In genomic region chr4:99111670-99112069, GRCm38 (mm10) we compare ENCODE assay signal across 32 mouse cellular contexts. TPM values are rescaled to one million over a fixed set of nuclear protein-coding genes. Genes with fewer than 3 reads are reported as not detected.
DNase-seq lines count a peak whose midpoint lies in the region; ATAC-seq and TF ChIP-seq lines count a peak whose summit lies in the region.
"Had no signal": no experiment of that assay in that cellular context is flagged by ENCODE, and none has a peak within 500 bp of the region (broad histone marks: within the 10 kb centered on the region; RNA-seq: fewer than 3 reads in every experiment).

No protein-coding gene starts in this region.

- no peak for TF ChIP-seq CTCF in kidney, postnatal 0 days (IDR thresholded peaks at IDR 0.05; ENCODE audit: low read depth)

- peaks cover 14% of the 10 kb centered on the region; the same call in 1 of the 2 replicates for H3K4me1 ChIP-seq in kidney, postnatal 0 days (replicated peaks; ENCODE audit: insufficient read depth, low read length)
- peaks cover 34% of the 10 kb centered on the region for H3K4me1 ChIP-seq in kidney, embryonic 16.5 days (ENCODE audit: insufficient read depth, low read length)

- H3K9ac ChIP-seq in kidney, postnatal 0 days (ENCODE audit: low read depth, low read length) = no peak overlapping the region
- H3K9ac ChIP-seq in kidney, embryonic 16.5 days (replicated peaks; ENCODE audit: low read length) = no peak overlapping the region
- H3K9ac ChIP-seq: embryonic facial prominence, embryonic 13.5 days; forebrain, embryonic 15.5 days; liver, embryonic 15.5 days; midbrain, embryonic 15.5 days; neural tube, embryonic 15.5 days; stomach, embryonic 15.5 days had no signal

- no peak for DNase-seq in frontal cortex, postnatal 36 days (ENCODE audit: low spot score in 2 of 2)
- DNase-seq in kidney, postnatal 0 days (ENCODE audit: low spot score) = no peak
- peak; percentile 42 for DNase-seq in lung, postnatal 36 days
- DNase-seq in left cerebral cortex, postnatal 4 days = no peak
- no peak for DNase-seq in gastrocnemius, postnatal 14 days
- DNase-seq: adrenal gland, postnatal 14 days; cerebellum, adult 11 months; cerebellum, adult 9-10 months; cerebellum, postnatal 36 days; gastrocnemius, postnatal 10 days; heart, adult 2 months; kidney, adult 2 months; kidney, postnatal 10 days; layer of hippocampus, adult 9-11 months; liver; retina, postnatal 1 day; right cerebral cortex, postnatal 14 days had no signal

- H3K27me3 ChIP-seq in kidney, postnatal 0 days (ENCODE audit: insufficient read depth, low read length) = no peaks in the 10 kb centered on the region
- H3K27me3 ChIP-seq in kidney, embryonic 16.5 days (ENCODE audit: insufficient read depth, low read length) = no peaks in the 10 kb centered on the region
- H3K27me3 ChIP-seq: CH12.LX; embryonic facial prominence, embryonic 13.5 days; forebrain, embryonic 15.5 days; liver, embryonic 15.5 days; midbrain, embryonic 15.5 days; neural tube, embryonic 15.5 days; Patski; stomach, embryonic 15.5 days had no signal

- no peaks in the 10 kb centered on the region for H3K9me3 ChIP-seq in kidney, postnatal 0 days (replicated peaks; ENCODE audit: low read length)
- no peaks in the 10 kb centered on the region for H3K9me3 ChIP-seq in kidney, embryonic 16.5 days (ENCODE audit: low read length)
- H3K9me3 ChIP-seq: embryonic facial prominence, embryonic 13.5 days; forebrain, embryonic 10.5 days; forebrain, embryonic 15.5 days; liver, embryonic 15.5 days; midbrain, embryonic 10.5 days; midbrain, embryonic 15.5 days; neural tube, embryonic 15.5 days; stomach, embryonic 15.5 days had no signal

- peak; percentile 50 for ATAC-seq in frontal cortex, adult (ENCODE audit: low TSS enrichment)
- ATAC-seq in kidney, postnatal 0 days (replicated peaks; ENCODE audit: low FRiP score, low read depth) = 0 out of 2 replicates have a peak, but pooled peaks have one; percentile 12
- ATAC-seq in kidney, embryonic 16.5 days (ENCODE audit: low FRiP score, low TSS enrichment) = no peak
- ATAC-seq in granulocyte monocyte progenitor cell, adult 5-6 weeks (replicated peaks; ENCODE audit: poor library complexity, severe bottlenecking) = peak; percentile 59
- ATAC-seq: forebrain, embryonic 15.5 days; hindbrain, embryonic 16.5 days; midbrain, embryonic 15.5 days; Patski had no signal

- H3K36me3 ChIP-seq in kidney, postnatal 0 days (ENCODE audit: insufficient read depth, low read length) = no peaks in the 10 kb centered on the region
- H3K36me3 ChIP-seq in kidney, embryonic 16.5 days (ENCODE audit: insufficient read depth, low read length) = no peaks in the 10 kb centered on the region
- H3K36me3 ChIP-seq: embryonic facial prominence, embryonic 13.5 days; forebrain, embryonic 15.5 days; liver, embryonic 15.5 days; midbrain, embryonic 15.5 days; neural tube, embryonic 15.5 days; stomach, embryonic 15.5 days had no signal

- 81% methylated on average over 3 of the region's 3 CpGs for WGBS in kidney, postnatal 0 days
- 83% methylated on average over 3 of the region's 3 CpGs for WGBS in kidney, embryonic 16.5 days

- no peak overlapping the region for H3K27ac ChIP-seq in kidney, postnatal 0 days
- H3K27ac ChIP-seq in kidney, embryonic 16.5 days (ENCODE audit: low read length) = no peak overlapping the region
- H3K27ac ChIP-seq: embryonic facial prominence, embryonic 13.5 days; forebrain, embryonic 10.5 days; forebrain, embryonic 15.5 days; heart, adult 2 months; liver, embryonic 15.5 days; macrophage; midbrain, embryonic 10.5 days; midbrain, embryonic 15.5 days; neural tube, embryonic 15.5 days; stomach, embryonic 15.5 days had no signal

- intact Hi-C loops in left cerebral cortex, postnatal 4 days (cut with DNase I) = loop anchor here (10.0 kb wide), 1 partner anchor 63 kb away; no protein-coding TSS in a partner anchor
- intact Hi-C loops in gastrocnemius, postnatal 14 days (cut with DNase I; ENCODE audit: low total_unique reads) = no loop called here

- no peak overlapping the region for H3K4me3 ChIP-seq in kidney, postnatal 0 days (replicated peaks; ENCODE audit: low read depth, low read length)
- H3K4me3 ChIP-seq in kidney, embryonic 16.5 days (ENCODE audit: low read length) = no peak overlapping the region
- H3K4me3 ChIP-seq: embryonic facial prominence, embryonic 13.5 days; forebrain, embryonic 10.5 days; forebrain, embryonic 15.5 days; heart, adult 2 months; liver, embryonic 15.5 days; midbrain, embryonic 10.5 days; midbrain, embryonic 15.5 days; neural tube, embryonic 15.5 days; stomach, embryonic 15.5 days had no signal

- H3K4me2 ChIP-seq in kidney, postnatal 0 days (ENCODE audit: low read length) = no peak overlapping the region
- H3K4me2 ChIP-seq in kidney, embryonic 16.5 days (replicated peaks; ENCODE audit: low read depth, low read length) = no peak overlapping the region
- H3K4me2 ChIP-seq: embryonic facial prominence, embryonic 13.5 days; forebrain, embryonic 15.5 days; liver, embryonic 15.5 days; midbrain, embryonic 15.5 days; neural tube, embryonic 15.5 days; stomach, embryonic 15.5 days had no signal

RNA-seq across cellular contexts. Expression of gene Dock7, which starts 9.0 kb away (rescaled TPM):
- polyA plus RNA-seq in kidney, postnatal 0 days (2015; fragmentation: Nextera tagmentation; extraction: Ambion mirVana) = 38.9 and 39.6 TPM in 2 replicates
- 50.3 and 63.0 TPM in 2 replicates for polyA plus RNA-seq in kidney, embryonic 16.5 days (2015; fragmentation: Nextera tagmentation; extraction: Ambion mirVana)
- 15.6 and 35.3 TPM in 2 replicates for total RNA-seq in granulocyte monocyte progenitor cell, adult 5-6 weeks (2014; fragmentation: Nextera tagmentation)
- total RNA-seq in granulocyte monocyte progenitor cell, adult 5-6 weeks (2017) = 18.4 and 26.2 TPM in 2 replicates
- total RNA-seq in left cerebral cortex, postnatal 4 days (2021) = 100 to 1,000 TPM; 120 to 140 TPM
- 10 to 100 TPM; 11.0 to 14.7 TPM for total RNA-seq in gastrocnemius, postnatal 14 days (2021)
